Mouse (Mus musculus) liver, adult 2 months (tissue): ENCODE measurements around the gene Flnb.

Experiments used
- CTCF ChIP-seq: fragments of 200-500 bp; IDR thresholded peaks from 2 replicates; pipeline ENCODE4 v1.5.1; 2011; ENCODE audit warnings: low read depth, low read length, control low read depth
- POLR2A ChIP-seq: fragments of 200-500 bp; IDR thresholded peaks from 2 replicates; pipeline ENCODE4 v1.6.1; 2011; ENCODE audit warnings: low read length, control low read depth; ENCODE audit not compliant: insufficient read depth; ENCODE audit errors: extremely low read depth

DNA sequence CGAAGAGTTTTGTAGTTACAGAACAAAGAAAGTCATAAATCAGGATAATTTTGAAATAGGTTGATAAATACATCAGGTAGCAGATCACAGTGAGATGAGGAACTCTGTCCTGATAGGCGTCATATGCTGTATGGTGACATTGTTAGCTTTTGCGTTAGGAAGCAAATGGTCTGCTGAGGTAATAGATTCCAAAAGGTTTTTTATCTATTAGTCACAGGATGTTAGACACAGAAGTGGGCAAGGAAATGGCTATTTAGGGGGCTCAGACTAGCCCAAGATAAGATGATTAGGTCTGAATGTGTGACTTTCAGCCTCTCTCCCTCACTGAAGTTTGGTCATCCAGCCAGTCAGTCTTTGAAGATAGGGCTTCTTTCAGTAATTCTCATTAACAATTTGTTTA lies 33.2 kb downstream of the Flnb start:
- no peak for TF ChIP-seq CTCF
- TF ChIP-seq POLR2A, result no peak
